Mouse (Mus musculus): Measurements from ENCODE around the gene Ugt1a10. TPM values are rescaled to one million over a fixed set of nuclear protein-coding genes. Genes with fewer than 3 reads are reported as not detected.

Gene Ugt1a10
- polyA plus RNA-seq, 1 experiment from 2014 or later, result not detected

DNA sequence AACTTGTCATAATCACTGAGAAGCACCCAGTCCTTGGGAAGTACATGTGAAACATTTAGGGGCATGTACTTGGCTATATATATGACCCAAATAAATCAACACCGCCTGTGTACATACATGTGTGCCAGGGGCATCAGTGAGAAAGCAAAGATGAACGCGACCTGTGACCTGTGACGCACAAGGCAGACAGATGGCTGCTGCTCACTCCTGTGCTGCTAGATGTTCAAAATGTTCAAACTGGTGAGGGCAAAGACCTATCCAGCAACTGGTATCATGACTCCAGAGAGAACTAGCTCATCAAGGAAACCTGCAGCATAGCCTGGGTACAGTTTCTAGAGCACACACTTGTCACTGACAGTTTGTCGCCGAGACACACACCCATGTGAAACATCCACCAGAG, 212.3 kb downstream of the Ugt1a10 start:
- peaks cover 78% of the 10 kb centered on the region for H3K36me3 ChIP-seq (ENCODE audit: control insufficient read depth, insufficient read depth, low read length)
- no peak overlapping the region for H3K4me3 ChIP-seq (ENCODE audit: low read depth, low read length)
- WGBS, result 95% methylated on average over 6 of the region's 6 CpGs
- no peak overlapping the region for H3K9ac ChIP-seq (ENCODE audit: low read depth, low read length)
- H3K4me1 ChIP-seq (ENCODE audit: control insufficient read depth, insufficient read depth, low read length), result no peaks in the 10 kb centered on the region
- H3K27ac ChIP-seq (ENCODE audit: low read length), result no peak overlapping the region
- no peak overlapping the region for H3K4me2 ChIP-seq (ENCODE audit: low read length)
- no peaks in the 10 kb centered on the region for H3K27me3 ChIP-seq (ENCODE audit: control insufficient read depth, insufficient read depth, low read depth, low read length)
- H3K9me3 ChIP-seq (replicated peaks; ENCODE audit: control insufficient read depth, low read length, poor library complexity, severe bottlenecking), result no peaks in the 10 kb centered on the region
- ATAC-seq, result peak; percentile 1; the same call in 1 of the 2 replicates

DNA sequence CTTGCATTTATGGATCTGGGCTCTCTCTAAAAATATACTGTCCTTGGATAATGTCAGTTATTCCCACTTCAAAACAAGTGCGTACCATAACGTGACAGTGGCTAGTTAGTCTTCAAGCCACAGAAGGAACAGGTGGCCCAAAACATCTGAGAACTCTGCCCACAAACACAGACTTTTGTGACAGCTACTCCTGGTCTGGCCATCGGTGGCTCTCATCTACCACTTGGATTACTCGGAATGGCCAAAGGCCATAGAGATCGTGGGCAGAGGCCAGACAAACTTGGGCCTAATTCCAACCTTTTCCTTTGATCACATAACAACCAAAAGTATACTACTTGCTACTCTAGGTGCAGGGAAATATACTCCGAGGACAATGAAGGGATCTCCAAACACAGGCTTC, 212.9 kb downstream of the Ugt1a10 start:
- no peak overlapping the region for H3K4me2 ChIP-seq (ENCODE audit: low read length)
- H3K9ac ChIP-seq (ENCODE audit: low read depth, low read length), result no peak overlapping the region
- no peak for ATAC-seq
- WGBS, result 86% methylated on average over 6 of the region's 6 CpGs
- no peak overlapping the region for H3K27ac ChIP-seq (ENCODE audit: low read length)
- no peaks in the 10 kb centered on the region for H3K27me3 ChIP-seq (ENCODE audit: control insufficient read depth, insufficient read depth, low read depth, low read length)
- H3K9me3 ChIP-seq (replicated peaks; ENCODE audit: control insufficient read depth, low read length, poor library complexity, severe bottlenecking), result no peaks in the 10 kb centered on the region
- peaks cover 76% of the 10 kb centered on the region for H3K36me3 ChIP-seq (ENCODE audit: control insufficient read depth, insufficient read depth, low read length)
- no peak overlapping the region for H3K4me3 ChIP-seq (ENCODE audit: low read depth, low read length)
- H3K4me1 ChIP-seq (ENCODE audit: control insufficient read depth, insufficient read depth, low read length), result no peaks in the 10 kb centered on the region

Small RNAs within 50 kb of the gene (microRNA-seq; reads per million reads assigned to microRNA genes)
- gene Gm25198, result not detected

Other genes with a start within 250 kb of the Ugt1a10 start
- 43.7 and 49.0 TPM in 2 replicates for gene Dgkd, start 202.1 kb upstream of the Ugt1a10 start, polyA plus RNA-seq (2015; fragmentation: Nextera tagmentation; extraction: Ambion mirVana)
- 20.8 and 22.7 TPM in 2 replicates for gene Usp40, start 46.8 kb upstream of the Ugt1a10 start, polyA plus RNA-seq (2015; fragmentation: Nextera tagmentation; extraction: Ambion mirVana)
- gene Ugt1a9, start 15.4 kb downstream of the Ugt1a10 start, polyA plus RNA-seq (2015; fragmentation: Nextera tagmentation; extraction: Ambion mirVana), result not detected in 2 replicates
- not detected in 2 replicates for gene Ugt1a8, start 32.4 kb downstream of the Ugt1a10 start, polyA plus RNA-seq (2015; fragmentation: Nextera tagmentation; extraction: Ambion mirVana)
- gene Ugt1a7c, start 39.7 kb downstream of the Ugt1a10 start, polyA plus RNA-seq (2015; fragmentation: Nextera tagmentation; extraction: Ambion mirVana), result 0.94 and 1.1 TPM in 2 replicates
- 0.50 and 0.60 TPM in 2 replicates for gene Ugt1a6b, start 47.9 kb downstream of the Ugt1a10 start, polyA plus RNA-seq (2015; fragmentation: Nextera tagmentation; extraction: Ambion mirVana)
- 2.3 and 2.5 TPM in 2 replicates for gene Ugt1a6a, start 79.4 kb downstream of the Ugt1a10 start, polyA plus RNA-seq (2015; fragmentation: Nextera tagmentation; extraction: Ambion mirVana)
- not detected in 2 replicates for gene Ugt1a5, start 110.6 kb downstream of the Ugt1a10 start, polyA plus RNA-seq (2015; fragmentation: Nextera tagmentation; extraction: Ambion mirVana)
- not detected in 2 replicates for gene Ugt1a2, start 145.2 kb downstream of the Ugt1a10 start, polyA plus RNA-seq (2015; fragmentation: Nextera tagmentation; extraction: Ambion mirVana)
- 12.8 and 13.1 TPM in 2 replicates for gene Dnajb3, start 150.4 kb downstream of the Ugt1a10 start, polyA plus RNA-seq (2015; fragmentation: Nextera tagmentation; extraction: Ambion mirVana)
- gene Ugt1a1, start 156.6 kb downstream of the Ugt1a10 start, polyA plus RNA-seq (2015; fragmentation: Nextera tagmentation; extraction: Ambion mirVana), result not detected in 2 replicates
- 0.75 and 0.92 TPM in 2 replicates for gene Mroh2a, start 171.6 kb downstream of the Ugt1a10 start, polyA plus RNA-seq (2015; fragmentation: Nextera tagmentation; extraction: Ambion mirVana)
- gene Hjurp, start 222.2 kb downstream of the Ugt1a10 start, polyA plus RNA-seq (2015; fragmentation: Nextera tagmentation; extraction: Ambion mirVana), result 77.3 and 87.0 TPM in 2 replicates
- gene Trpm8, start 222.3 kb downstream of the Ugt1a10 start, polyA plus RNA-seq (2015; fragmentation: Nextera tagmentation; extraction: Ambion mirVana), result 0.11 and 0.17 TPM in 2 replicates